Mouse (Mus musculus): ENCODE measurements around the gene Chrna9. TPM values are rescaled to one million over a fixed set of nuclear protein-coding genes. Genes with fewer than 3 reads are reported as not detected.

Chrna9 gene
- polyA plus RNA-seq, 2 experiments = not detected

GRCm38 (mm10) chr5:65909321-65909720, 25.4 kb upstream of the Chrna9 start:
- WGBS (ENCODE audit: insufficient replicate concordance) = 60% methylated on average over 4 of the region's 4 CpGs
- Histone ChIP-seq H3K9me3 (ENCODE audit: control insufficient read depth, low read length) (no peaks in the 10 kb centered on the region), H3K4me2 (ENCODE audit: low read depth) (no peak overlapping the region), H3K4me1 (replicated peaks; ENCODE audit: control insufficient read depth in 2 of 2, insufficient read depth in 2 of 2, low read length in 1 of 2) (no peaks in the 10 kb centered on the region), H3K27ac (no peak overlapping the region), H3K9ac (replicated peaks) (no peak overlapping the region), H3K36me3 (replicated peaks; ENCODE audit: control insufficient read depth, insufficient read depth, low read depth) (no peaks in the 10 kb centered on the region), H3K27me3 (ENCODE audit: control insufficient read depth, insufficient read depth, low read length) (no peaks in the 10 kb centered on the region), H3K4me3 (ENCODE audit: insufficient read depth in 1 of 2, low read depth in 2 of 2, low read length in 2 of 2) (no peak overlapping the region)
- no peak for ATAC-seq (ENCODE audit: insufficient read depth)
- TF ChIP-seq EP300 (IDR thresholded peaks at IDR 0.05; ENCODE audit: low read depth) = no peak
- TF ChIP-seq CTCF (IDR thresholded peaks at IDR 0.05; ENCODE audit: low read depth) = no peak
- no peak for DNase-seq (ENCODE audit: low read depth in 3 of 3, low spot score in 3 of 3)

- TF ChIP-seq CTCF (IDR thresholded peaks at IDR 0.05; ENCODE audit: low read depth) (no peak), EP300 (IDR thresholded peaks at IDR 0.05; ENCODE audit: low read depth) (no peak)
- H3K27ac ChIP-seq = no peak overlapping the region
- 53% methylated on average over 4 of the region's 4 CpGs for WGBS (ENCODE audit: insufficient replicate concordance)
Observed at GRCm38 (mm10) chr5:65910398-65910797, 24.3 kb upstream of the Chrna9 start.

GRCm38 (mm10) chr5:65911676-65912075, 23.0 kb upstream of the Chrna9 start:
- WGBS (ENCODE audit: insufficient replicate concordance) = 44% methylated on average over 7 of the region's 7 CpGs
- H3K4me1 ChIP-seq (replicated peaks; ENCODE audit: control insufficient read depth in 2 of 2, insufficient read depth in 2 of 2, low read length in 1 of 2) = no peaks in the 10 kb centered on the region
- no peaks in the 10 kb centered on the region for H3K36me3 ChIP-seq (replicated peaks; ENCODE audit: control insufficient read depth, insufficient read depth, low read depth)
- no peak overlapping the region for H3K9ac ChIP-seq (replicated peaks)
- DNase-seq (ENCODE audit: low read depth in 3 of 3, low spot score in 3 of 3) (no peak), ATAC-seq (ENCODE audit: insufficient read depth) (no peak)
- H3K4me3 ChIP-seq (ENCODE audit: insufficient read depth in 1 of 2, low read depth in 2 of 2, low read length in 2 of 2) = no peak overlapping the region
- H3K9me3 ChIP-seq (ENCODE audit: control insufficient read depth, low read length) = no peaks in the 10 kb centered on the region
- no peak overlapping the region for H3K27ac ChIP-seq
- H3K27me3 ChIP-seq (ENCODE audit: control insufficient read depth, insufficient read depth, low read length) = no peaks in the 10 kb centered on the region
- no peak overlapping the region for H3K4me2 ChIP-seq (ENCODE audit: low read depth)
- TF ChIP-seq CTCF (IDR thresholded peaks at IDR 0.05; ENCODE audit: low read depth) = no peak
- no peak for TF ChIP-seq EP300 (IDR thresholded peaks at IDR 0.05; ENCODE audit: low read depth)

More at GRCm38 (mm10) chr5:65910398-65910797, 24.3 kb upstream of the Chrna9 start:
- Histone ChIP-seq H3K9ac (replicated peaks) (no peak overlapping the region), H3K4me1 (replicated peaks; ENCODE audit: control insufficient read depth in 2 of 2, insufficient read depth in 2 of 2, low read length in 1 of 2) (no peaks in the 10 kb centered on the region), H3K27me3 (ENCODE audit: control insufficient read depth, insufficient read depth, low read length) (no peaks in the 10 kb centered on the region), H3K4me2 (ENCODE audit: low read depth) (no peak overlapping the region), H3K36me3 (replicated peaks; ENCODE audit: control insufficient read depth, insufficient read depth, low read depth) (no peaks in the 10 kb centered on the region), H3K9me3 (ENCODE audit: control insufficient read depth, low read length) (no peaks in the 10 kb centered on the region), H3K4me3 (ENCODE audit: insufficient read depth in 1 of 2, low read depth in 2 of 2, low read length in 2 of 2) (no peak overlapping the region)
- DNase-seq (ENCODE audit: low read depth in 3 of 3, low spot score in 3 of 3) (no peak), ATAC-seq (ENCODE audit: insufficient read depth) (no peak)

- 52% methylated on average over 5 of the region's 5 CpGs for WGBS (ENCODE audit: insufficient replicate concordance)
- H3K4me3 ChIP-seq (ENCODE audit: insufficient read depth in 1 of 2, low read depth in 2 of 2, low read length in 2 of 2) = no peak overlapping the region
- ATAC-seq (ENCODE audit: insufficient read depth) (no peak), DNase-seq (ENCODE audit: low read depth in 3 of 3, low spot score in 3 of 3) (no peak)
- TF ChIP-seq EP300 (IDR thresholded peaks at IDR 0.05; ENCODE audit: low read depth) (no peak), CTCF (IDR thresholded peaks at IDR 0.05; ENCODE audit: low read depth) (no peak)
- no peak overlapping the region for H3K4me2 ChIP-seq (ENCODE audit: low read depth)
- no peaks in the 10 kb centered on the region for H3K27me3 ChIP-seq (ENCODE audit: control insufficient read depth, insufficient read depth, low read length)
- no peaks in the 10 kb centered on the region for H3K36me3 ChIP-seq (replicated peaks; ENCODE audit: control insufficient read depth, insufficient read depth, low read depth)
- H3K9ac ChIP-seq (replicated peaks) = no peak overlapping the region
- no peaks in the 10 kb centered on the region for H3K9me3 ChIP-seq (ENCODE audit: control insufficient read depth, low read length)
- H3K27ac ChIP-seq = no peak overlapping the region
- H3K4me1 ChIP-seq (replicated peaks; ENCODE audit: control insufficient read depth in 2 of 2, insufficient read depth in 2 of 2, low read length in 1 of 2) = no peaks in the 10 kb centered on the region
Observed at GRCm38 (mm10) chr5:65912201-65912600, 22.5 kb upstream of the Chrna9 start.

GRCm38 (mm10) chr5:65913126-65913525, 21.6 kb upstream of the Chrna9 start:
- WGBS (ENCODE audit: insufficient replicate concordance) = 71% methylated on average over 9 of the region's 9 CpGs
- Histone ChIP-seq H3K4me1 (replicated peaks; ENCODE audit: control insufficient read depth in 2 of 2, insufficient read depth in 2 of 2, low read length in 1 of 2) (no peaks in the 10 kb centered on the region), H3K4me3 (ENCODE audit: insufficient read depth in 1 of 2, low read depth in 2 of 2, low read length in 2 of 2) (no peak overlapping the region), H3K27me3 (ENCODE audit: control insufficient read depth, insufficient read depth, low read length) (no peaks in the 10 kb centered on the region), H3K4me2 (ENCODE audit: low read depth) (no peak overlapping the region), H3K36me3 (replicated peaks; ENCODE audit: control insufficient read depth, insufficient read depth, low read depth) (no peaks in the 10 kb centered on the region), H3K9me3 (ENCODE audit: control insufficient read depth, low read length) (no peaks in the 10 kb centered on the region), H3K27ac (no peak overlapping the region), H3K9ac (replicated peaks) (no peak overlapping the region)
- ATAC-seq (ENCODE audit: insufficient read depth) = no peak
- TF ChIP-seq EP300 (IDR thresholded peaks at IDR 0.05; ENCODE audit: low read depth) (no peak), CTCF (IDR thresholded peaks at IDR 0.05; ENCODE audit: low read depth) (no peak)
- no peak for DNase-seq (ENCODE audit: low read depth in 3 of 3, low spot score in 3 of 3)
